25 mouse cellular contexts compared by ENCODE assay signal in the genomic region with DNA sequence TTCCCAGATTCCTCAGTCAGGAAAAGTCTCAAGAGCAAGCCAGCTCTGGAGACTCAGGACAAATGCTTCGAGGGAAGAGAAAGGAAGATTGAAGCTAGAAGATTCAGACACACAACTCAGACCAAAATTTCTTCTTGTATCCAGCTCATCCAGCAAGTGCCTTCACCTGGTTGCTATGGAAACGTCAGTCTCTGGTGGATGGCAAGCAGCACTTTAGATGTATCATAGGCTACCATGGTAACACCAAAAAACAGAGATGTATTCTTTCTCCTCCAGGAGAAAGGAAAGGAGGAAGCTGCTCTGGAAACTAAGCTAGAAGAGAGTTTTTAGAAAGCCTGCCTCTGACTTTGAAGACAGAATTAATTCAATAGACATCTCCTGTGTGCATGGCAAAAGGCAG. TPM values are rescaled to one million over a fixed set of nuclear protein-coding genes. Genes with fewer than 3 reads are reported as not detected.
DNase-seq lines count a peak whose midpoint lies in the region; ATAC-seq and TF ChIP-seq lines count a peak whose summit lies in the region.
"Had no signal": no experiment of that assay in that cellular context is flagged by ENCODE, and none has a peak within 500 bp of the region (broad histone marks: within the 10 kb centered on the region; RNA-seq: fewer than 3 reads in every experiment).

No protein-coding gene starts in this region.

- peak; percentile 27 for DNase-seq in forebrain, postnatal 0 days
- peak; percentile 66 for DNase-seq in brain, adult 2 months (ENCODE audit: low read depth, low spot score)
- DNase-seq in left cerebral cortex, postnatal 25 days (ENCODE audit: low spot score in 2 of 2), result no peak
- no peak for DNase-seq in left cerebral cortex, adult 8-10 months (ENCODE audit: low spot score in 2 of 2)
- DNase-seq: adrenal gland, postnatal 14 days; B cell, adult 2 months; cerebellum, adult 18-20 months; cerebellum, adult 9-10 months; cerebellum, postnatal 14 days; gastrocnemius, postnatal 14 days had no signal

- H3K4me1 ChIP-seq in forebrain, postnatal 0 days (ENCODE audit: insufficient read depth), result no peaks in the 10 kb centered on the region
- H3K4me1 ChIP-seq in forebrain, embryonic 15.5 days, result no peaks in the 10 kb centered on the region
- peaks cover 6% of the 10 kb centered on the region; the same call in 1 of the 2 replicates for H3K4me1 ChIP-seq in midbrain, embryonic 15.5 days
- H3K4me1 ChIP-seq in midbrain, embryonic 13.5 days (replicated peaks), result no peaks in the 10 kb centered on the region
- H3K4me1 ChIP-seq: hindbrain, embryonic 13.5 days had no signal

- no peaks in the 10 kb centered on the region for H3K9me3 ChIP-seq in forebrain, postnatal 0 days (ENCODE audit: low read length)
- no peaks in the 10 kb centered on the region for H3K9me3 ChIP-seq in forebrain, embryonic 15.5 days
- H3K9me3 ChIP-seq in midbrain, embryonic 15.5 days, result no peaks in the 10 kb centered on the region
- no peaks in the 10 kb centered on the region; the same call in 1 of the 2 replicates for H3K9me3 ChIP-seq in midbrain, embryonic 13.5 days
- H3K9me3 ChIP-seq: forebrain, embryonic 10.5 days; G1E; hindbrain, embryonic 13.5 days had no signal

- no peak overlapping the region for H3K27ac ChIP-seq in forebrain, postnatal 0 days (ENCODE audit: low read depth, low read length)
- H3K27ac ChIP-seq in forebrain, embryonic 15.5 days (replicated peaks), result no peak overlapping the region
- peak overlapping the region; percentile 53 for H3K27ac ChIP-seq in midbrain, embryonic 15.5 days
- no peak overlapping the region for H3K27ac ChIP-seq in midbrain, embryonic 13.5 days
- H3K27ac ChIP-seq: forebrain, embryonic 10.5 days; gastrocnemius, adult 2 months; hindbrain, embryonic 13.5 days had no signal

- no peak overlapping the region for H3K4me3 ChIP-seq in forebrain, postnatal 0 days (ENCODE audit: low read depth, low read length)
- H3K4me3 ChIP-seq in forebrain, embryonic 15.5 days, result no peak overlapping the region
- H3K4me3 ChIP-seq in midbrain, embryonic 15.5 days, result no peak overlapping the region
- no peak overlapping the region for H3K4me3 ChIP-seq in midbrain, embryonic 13.5 days (replicated peaks)
- H3K4me3 ChIP-seq: forebrain, embryonic 10.5 days; gastrocnemius, adult 2 months; hindbrain, embryonic 13.5 days had no signal

- H3K27me3 ChIP-seq in forebrain, postnatal 0 days (ENCODE audit: insufficient read depth, low read length), result no peaks in the 10 kb centered on the region
- no peaks in the 10 kb centered on the region for H3K27me3 ChIP-seq in forebrain, embryonic 15.5 days
- no peaks in the 10 kb centered on the region for H3K27me3 ChIP-seq in midbrain, embryonic 15.5 days (replicated peaks)
- H3K27me3 ChIP-seq in midbrain, embryonic 13.5 days, result no peaks in the 10 kb centered on the region
- H3K27me3 ChIP-seq: CH12.LX; hindbrain, embryonic 13.5 days had no signal

- no peaks in the 10 kb centered on the region for H3K36me3 ChIP-seq in forebrain, postnatal 0 days (ENCODE audit: insufficient read depth)
- H3K36me3 ChIP-seq in forebrain, embryonic 15.5 days, result no peaks in the 10 kb centered on the region
- H3K36me3 ChIP-seq in midbrain, embryonic 15.5 days (replicated peaks), result no peaks in the 10 kb centered on the region
- no peaks in the 10 kb centered on the region for H3K36me3 ChIP-seq in midbrain, embryonic 13.5 days
- H3K36me3 ChIP-seq: forebrain, embryonic 10.5 days; G1E; hindbrain, embryonic 13.5 days had no signal

- intact Hi-C loops in left cerebral cortex, postnatal 25 days (cut with DNase I), result no loop called here

- ATAC-seq in forebrain, postnatal 0 days, result peak; percentile 80
- ATAC-seq in forebrain, embryonic 15.5 days (replicated peaks), result no peak
- no peak; the same call in 1 of the 2 replicates for ATAC-seq in midbrain, embryonic 15.5 days (replicated peaks)
- no peak for ATAC-seq in midbrain, embryonic 13.5 days
- ATAC-seq: forebrain, embryonic 14.5 days; hindbrain, embryonic 16.5 days; inflammation-experienced regulatory T-cells, adult 6 months had no signal

- H3K9ac ChIP-seq in forebrain, postnatal 0 days, result no peak overlapping the region
- no peak overlapping the region for H3K9ac ChIP-seq in forebrain, embryonic 15.5 days (replicated peaks)
- H3K9ac ChIP-seq in midbrain, embryonic 15.5 days, result no peak overlapping the region
- H3K9ac ChIP-seq in midbrain, embryonic 13.5 days (replicated peaks), result no peak overlapping the region
- H3K9ac ChIP-seq: hindbrain, embryonic 13.5 days had no signal

- H3K4me2 ChIP-seq in forebrain, postnatal 0 days (ENCODE audit: low read depth), result no peak overlapping the region
- H3K4me2 ChIP-seq in forebrain, embryonic 15.5 days (replicated peaks), result no peak overlapping the region
- H3K4me2 ChIP-seq in midbrain, embryonic 15.5 days, result no peak overlapping the region
- no peak overlapping the region for H3K4me2 ChIP-seq in midbrain, embryonic 13.5 days (replicated peaks)
- H3K4me2 ChIP-seq: heart, embryonic 11.5 days; hindbrain, embryonic 13.5 days had no signal

- no peak for TF ChIP-seq CTCF in forebrain, postnatal 0 days (IDR thresholded peaks at IDR 0.05; ENCODE audit: low read depth)

- WGBS in forebrain, postnatal 0 days, result 51% methylated on average over 2 of the region's 2 CpGs
- WGBS in forebrain, embryonic 15.5 days, result 63% methylated on average over 2 of the region's 2 CpGs
- 64% methylated on average over 2 of the region's 2 CpGs for WGBS in midbrain, embryonic 15.5 days
- WGBS in midbrain, embryonic 13.5 days, result 72% methylated on average over 2 of the region's 2 CpGs

RNA-seq across cellular contexts. Expression of gene Rem2, which starts 11.8 kb away (rescaled TPM):
- 25.5 and 31.0 TPM in 2 replicates for total RNA-seq in forebrain, postnatal 0 days (2014; rRNA removed)
- 22.5 and 28.0 TPM in 2 replicates for polyA plus RNA-seq in forebrain, postnatal 0 days (2015; fragmentation: Nextera tagmentation; extraction: Ambion mirVana)
- 22.9 and 23.8 TPM in 2 replicates for polyA plus RNA-seq in forebrain, embryonic 15.5 days (2015; fragmentation: Nextera tagmentation; extraction: Ambion mirVana)
- polyA plus RNA-seq in midbrain, embryonic 15.5 days (2015; fragmentation: Nextera tagmentation; extraction: Ambion mirVana), result 45.2 and 47.1 TPM in 2 replicates
- 44.3 and 52.3 TPM in 2 replicates for polyA plus RNA-seq in midbrain, embryonic 13.5 days (2015; fragmentation: Nextera tagmentation; extraction: Ambion mirVana)
- 1 to 10 TPM; 3.5 to 6.6 TPM for total RNA-seq in left cerebral cortex, postnatal 25 days (2021)
- 10 to 100 TPM; 11.7 to 18.2 (median 13.6) TPM for total RNA-seq in left cerebral cortex, adult 8-10 months (2022)
- total RNA-seq: G1E; gastrocnemius, adult 2 months; gastrocnemius, postnatal 14 days; gastrocnemius, postnatal 4 days; heart, adult 8-10 months; heart, postnatal 25 days had no signal

RNA-seq across cellular contexts. Expression of gene Lrp10, which starts 23.8 kb away (rescaled TPM):
- 39.6 and 45.8 TPM in 2 replicates for total RNA-seq in forebrain, postnatal 0 days (2014; rRNA removed)
- 38.0 and 38.5 TPM in 2 replicates for polyA plus RNA-seq in forebrain, postnatal 0 days (2015; fragmentation: Nextera tagmentation; extraction: Ambion mirVana)
- 32.5 and 33.9 TPM in 2 replicates for polyA plus RNA-seq in forebrain, embryonic 15.5 days (2015; fragmentation: Nextera tagmentation; extraction: Ambion mirVana)
- 28.9 and 31.4 TPM in 2 replicates for polyA plus RNA-seq in midbrain, embryonic 15.5 days (2015; fragmentation: Nextera tagmentation; extraction: Ambion mirVana)
- polyA plus RNA-seq in midbrain, embryonic 13.5 days (2015; fragmentation: Nextera tagmentation; extraction: Ambion mirVana), result 22.3 and 27.5 TPM in 2 replicates
- 10 to 100 TPM; 20.6 to 26.9 TPM for total RNA-seq in left cerebral cortex, postnatal 25 days (2021)
- 10 to 100 TPM; 24.1 to 27.4 (median 25.8) TPM for total RNA-seq in left cerebral cortex, adult 8-10 months (2022)

RNA-seq across cellular contexts. Expression of gene Prmt5, which starts 29.6 kb away (rescaled TPM):
- total RNA-seq in forebrain, postnatal 0 days (2014; rRNA removed), result 85.4 and 87.1 TPM in 2 replicates
- 87.0 and 100 TPM in 2 replicates for polyA plus RNA-seq in forebrain, postnatal 0 days (2015; fragmentation: Nextera tagmentation; extraction: Ambion mirVana)
- 101 and 102 TPM in 2 replicates for polyA plus RNA-seq in forebrain, embryonic 15.5 days (2015; fragmentation: Nextera tagmentation; extraction: Ambion mirVana)
- polyA plus RNA-seq in midbrain, embryonic 15.5 days (2015; fragmentation: Nextera tagmentation; extraction: Ambion mirVana), result 99.8 and 102 TPM in 2 replicates
- polyA plus RNA-seq in midbrain, embryonic 13.5 days (2015; fragmentation: Nextera tagmentation; extraction: Ambion mirVana), result 101 and 107 TPM in 2 replicates
- total RNA-seq in left cerebral cortex, postnatal 25 days (2021), result 10 to 100 TPM; 49.3 to 54.7 TPM
- total RNA-seq in left cerebral cortex, adult 8-10 months (2022), result 10 to 100 TPM; 50.0 to 58.5 (median 55.0) TPM

RNA-seq across cellular contexts. Expression of gene Mmp14, which starts 56.3 kb away (rescaled TPM):
- total RNA-seq in forebrain, postnatal 0 days (2014; rRNA removed), result 29.0 and 40.7 TPM in 2 replicates
- polyA plus RNA-seq in forebrain, postnatal 0 days (2015; fragmentation: Nextera tagmentation; extraction: Ambion mirVana), result 32.5 and 39.1 TPM in 2 replicates
- polyA plus RNA-seq in forebrain, embryonic 15.5 days (2015; fragmentation: Nextera tagmentation; extraction: Ambion mirVana), result 60.3 and 61.7 TPM in 2 replicates
- 45.4 and 51.0 TPM in 2 replicates for polyA plus RNA-seq in midbrain, embryonic 15.5 days (2015; fragmentation: Nextera tagmentation; extraction: Ambion mirVana)
- 50.1 and 55.9 TPM in 2 replicates for polyA plus RNA-seq in midbrain, embryonic 13.5 days (2015; fragmentation: Nextera tagmentation; extraction: Ambion mirVana)
- 10 to 100 TPM in 1 of 2 experiments, 1 to 10 TPM in 1; 7.9 to 14.8 TPM for total RNA-seq in left cerebral cortex, postnatal 25 days (2021)
- 10 to 100 TPM in 3 of 4 experiments, 1 to 10 TPM in 1; 8.7 to 14.8 (median 11.9) TPM for total RNA-seq in left cerebral cortex, adult 8-10 months (2022)

Comparison
In these comparisons a context has a peak if more than half of its experiments do, and no peak if none do; other contexts are left out.
1. DNase-seq: peak in forebrain, postnatal 0 days (single experiment) and brain, adult 2 months (single experiment); none in left cerebral cortex, postnatal 25 days (0 of 2) and left cerebral cortex, adult 8-10 months (0 of 2).